Mouse (Mus musculus) ES-E14 (cell line): ENCODE data around the gene Gm4969.

Experiments
- CHD2 ChIP-seq: IDR thresholded peaks from 2 replicates; pipeline ENCODE4 v1.6.1; 2014; ENCODE audit warnings: mild to moderate bottlenecking, low read depth, low read length, inconsistent platforms
- HCFC1 ChIP-seq: IDR thresholded peaks from 2 replicates; pipeline ENCODE4 v1.6.1; 2012; ENCODE audit warnings: low read length, inconsistent platforms, borderline replicate concordance; ENCODE audit not compliant: insufficient read depth
- MAFK ChIP-seq: IDR thresholded peaks from 2 replicates; pipeline ENCODE4 v1.6.1; 2014; ENCODE audit warnings: mild to moderate bottlenecking, low read depth, low read length, inconsistent platforms; ENCODE audit not compliant: insufficient read depth
- ZC3H11A ChIP-seq: IDR thresholded peaks from 2 replicates; pipeline ENCODE4 v1.6.1; 2012; ENCODE audit warnings: low read depth, mild to moderate bottlenecking, inconsistent platforms, low read length, borderline replicate concordance
- ZNF384 ChIP-seq: IDR thresholded peaks from 2 replicates; pipeline ENCODE4 v1.6.1; 2012; ENCODE audit warnings: low read depth, low read length, inconsistent platforms

GRCm38 (mm10) chr7:19103741-19104140, 14.4 kb downstream of the Gm4969 start:
- TF ChIP-seq HCFC1 (no peak), ZNF384 (no peak), ZC3H11A (no peak), CHD2 (no peak), MAFK (no peak)
